Mouse (Mus musculus) embryonic facial prominence, embryonic 11.5 days (tissue): ENCODE data around the gene Ptdss2. TPM values are rescaled to one million over a fixed set of nuclear protein-coding genes. Genes with fewer than 3 reads are reported as not detected.

Experiments
- ATAC-seq: fragments of 200-750 bp; cut with Nextera tagmentation; replicated peaks from 2 replicates; pipeline ENCODE4 v1.8.0; 2017; ENCODE audit warnings: low read depth; ENCODE audit not compliant: insufficient number of reproducible peaks, low FRiP score, low TSS enrichment
- DNase-seq: peaks from one replicate; pipeline ENCODE4 v3.0.0-alpha.2; 2015; ENCODE audit warnings: low spot score
- H3K27ac ChIP-seq: fragments of 300-500 bp; sonication (generic); replicated peaks from 2 replicates; pipeline ENCODE4 v1.5.1; 2014; ENCODE audit warnings: mild to moderate bottlenecking, low read depth, low read length, control low read depth
- H3K27me3 ChIP-seq: fragments of 300-500 bp; sonication (generic); 2 replicates; pipeline ENCODE4 v1.6.1; 2014; ENCODE audit warnings: mild to moderate bottlenecking, low read length, moderate library complexity, mixed read lengths; ENCODE audit not compliant: control insufficient read depth, insufficient read depth
- H3K36me3 ChIP-seq: fragments of 300-500 bp; sonication (generic); replicated peaks from 2 replicates; pipeline ENCODE4 v1.6.1; 2014; ENCODE audit warnings: low read depth, mild to moderate bottlenecking, low read length, moderate library complexity, mixed read lengths; ENCODE audit not compliant: control insufficient read depth, insufficient read depth
- H3K4me1 ChIP-seq: fragments of 300-500 bp; sonication (generic); 2 replicates; pipeline ENCODE4 v1.6.1; 2014; ENCODE audit warnings: low read length, mixed read lengths; ENCODE audit not compliant: control insufficient read depth, insufficient read depth
- H3K4me2 ChIP-seq: fragments of 300-500 bp; sonication (generic); 2 replicates; pipeline ENCODE4 v1.6.1; 2014; ENCODE audit warnings: low read depth, mild to moderate bottlenecking, control low read depth, low read length, moderate library complexity
- H3K4me3 ChIP-seq: fragments of 300-500 bp; sonication (generic); 2 replicates; pipeline ENCODE4 v1.5.1; 2014; ENCODE audit warnings: low read depth, low read length, control low read depth
- H3K9ac ChIP-seq: fragments of 300-500 bp; sonication (generic); replicated peaks from 2 replicates; pipeline ENCODE4 v1.6.1; 2014; ENCODE audit warnings: mild to moderate bottlenecking, control low read depth, low read length
- H3K9me3 ChIP-seq: fragments of 300-500 bp; sonication (generic); replicated peaks from 2 replicates; pipeline ENCODE4 v1.6.1; 2016; ENCODE audit warnings: mild to moderate bottlenecking, low read length, inconsistent platforms, mixed read lengths; ENCODE audit not compliant: control insufficient read depth
- WGBS: fragments of 180-500 bp; shearing (Covaris S2); extraction: QIAGEN DNeasy Blood & Tissue Kit; methylation state at CpG from one replicate; pipeline ENCODE4 v1.1.7; 2014; 5-methylcytosine and 5-hydroxymethylcytosine counted together
- polyA plus RNA-seq: library from polyadenylated mRNA; unstranded; fragments of >200 nt; fragmentation: Nextera tagmentation; extraction: Ambion mirVana; gene quantifications from 2 replicates; pipeline ENCODE4 v1.2.1, GENCODE M21; 2014

Gene Ptdss2
- polyA plus RNA-seq = 67.3 and 69.6 TPM in 2 replicates

DNA sequence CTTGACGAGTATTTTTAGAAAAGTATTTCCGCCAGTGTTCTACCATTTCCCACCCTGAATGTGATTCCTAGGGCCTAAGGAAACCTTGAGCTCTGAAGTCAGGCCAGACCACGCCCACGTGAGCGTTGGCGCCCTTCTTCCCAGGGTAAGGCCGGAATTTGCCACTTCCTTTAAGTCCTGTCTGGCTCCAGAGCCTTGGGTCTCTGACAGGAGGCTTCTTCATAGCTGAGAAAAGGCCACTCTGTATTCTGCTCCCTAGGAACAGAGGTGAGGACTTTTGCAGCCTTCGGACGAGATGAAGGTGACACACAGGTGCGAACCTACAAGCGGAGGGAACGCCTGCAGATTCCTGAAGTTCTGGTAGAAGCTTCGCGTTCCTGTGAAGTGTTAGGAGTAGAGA lies at the start of gene Ptdss2:
TSS of gene Ptdss2 (plus strand) at position 138 of the 400 bp plus-strand sequence.
- Histone ChIP-seq H3K9me3 (no peaks in the 10 kb centered on the region), H3K27me3 (no peaks in the 10 kb centered on the region; the same call in 1 of the 2 replicates), H3K4me2 (peak within 1 kb of the TSS; percentile 60), H3K4me3 (peak within 1 kb of the TSS; percentile 50), H3K9ac (peak within 1 kb of the TSS; percentile 75), H3K27ac (peak within 1 kb of the TSS; percentile 67), H3K36me3 (no peaks in the 10 kb centered on the region), H3K4me1 (no peaks in the 10 kb centered on the region)
- 45% methylated on average over 14 of the region's 14 CpGs for WGBS
- ATAC-seq (no peak), DNase-seq (peak; percentile 22)

DNA sequence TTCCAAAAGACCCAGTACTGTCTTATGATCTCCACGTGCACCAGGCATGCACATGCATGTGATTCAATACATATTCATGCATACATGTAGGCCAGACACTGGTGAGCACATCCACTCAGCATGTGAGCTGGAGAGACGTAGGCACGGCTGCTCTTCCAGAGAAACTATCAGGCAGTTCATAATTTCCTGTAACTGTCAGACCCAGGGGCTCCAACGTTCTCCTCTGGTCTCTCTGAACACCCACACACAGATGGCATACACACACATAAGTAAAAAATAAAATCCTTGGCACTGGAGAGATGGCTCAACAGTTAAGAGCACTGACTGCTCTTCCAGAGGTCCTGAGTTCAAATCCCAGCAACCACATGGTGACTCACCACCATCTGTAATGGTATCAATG lies 48.4 kb upstream of the Ptdss2 start:
- H3K4me1 ChIP-seq = peaks cover 3% of the 10 kb centered on the region; the same call in 1 of the 2 replicates
- no peak overlapping the region for H3K27ac ChIP-seq
- no peak for ATAC-seq
- H3K9me3 ChIP-seq = no peaks in the 10 kb centered on the region
- H3K4me2 ChIP-seq = no peak overlapping the region
- no peak overlapping the region for H3K4me3 ChIP-seq
- H3K36me3 ChIP-seq = no peaks in the 10 kb centered on the region
- no peak overlapping the region for H3K9ac ChIP-seq
- no peak for DNase-seq
- 84% methylated on average over 4 of the region's 4 CpGs for WGBS
- H3K27me3 ChIP-seq = peaks cover 11% of the 10 kb centered on the region

DNA sequence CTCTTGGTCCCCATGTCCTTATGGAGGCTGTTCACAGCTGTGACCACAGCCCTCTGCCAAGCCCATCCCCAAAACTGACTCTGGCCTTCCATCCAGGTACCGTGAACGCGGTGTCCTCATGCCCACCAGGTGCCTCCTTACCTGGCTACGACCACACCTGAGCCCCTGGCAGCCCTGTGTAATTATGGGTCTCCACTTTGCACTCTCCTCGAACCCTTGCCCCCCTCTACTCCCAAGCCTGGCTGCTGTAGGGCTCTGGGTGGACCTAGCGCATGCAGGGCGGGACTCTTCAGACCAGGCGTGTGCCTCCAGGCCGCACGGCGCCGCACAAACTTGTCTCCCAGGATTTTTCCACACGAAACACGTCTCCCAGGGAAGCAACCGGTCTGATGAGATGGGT lies 44.3 kb upstream of the Ptdss2 start, which contains the start of gene Pkp3:
TSS of gene Pkp3 (plus strand) at position 378 of the 400 bp plus-strand sequence.
- 88% methylated on average over 15 of the region's 15 CpGs for WGBS
- no peak within 1 kb of the TSS for H3K4me3 ChIP-seq
- ATAC-seq = no peak
- H3K27me3 ChIP-seq = no peaks in the 10 kb centered on the region
- DNase-seq = no peak
- H3K27ac ChIP-seq = no peak within 1 kb of the TSS
- H3K4me2 ChIP-seq = no peak within 1 kb of the TSS
- no peak within 1 kb of the TSS for H3K9ac ChIP-seq
- no peaks in the 10 kb centered on the region for H3K9me3 ChIP-seq
- no peaks in the 10 kb centered on the region for H3K36me3 ChIP-seq
- H3K4me1 ChIP-seq = no peaks in the 10 kb centered on the region

DNA sequence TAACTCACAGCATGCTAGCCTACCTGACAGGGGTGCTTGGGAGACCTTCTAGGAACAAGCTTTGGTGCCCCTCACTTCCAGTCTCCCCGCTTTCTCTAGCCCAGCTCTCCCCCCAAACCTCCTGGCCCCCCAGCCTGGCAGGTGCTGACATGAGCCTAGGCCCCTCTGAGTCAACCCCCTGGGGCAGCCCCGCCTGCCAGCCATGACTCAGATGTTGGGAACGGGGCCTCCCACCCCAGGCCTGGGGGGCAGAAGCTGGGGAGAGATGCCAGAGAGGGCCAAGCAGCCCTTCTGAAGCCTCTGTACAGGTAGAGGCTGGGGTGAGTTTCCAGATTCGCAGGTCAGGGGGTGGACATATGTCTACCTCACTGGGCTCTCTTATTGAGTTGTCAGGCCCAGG lies 43.3 kb upstream of the Ptdss2 start:
- WGBS = 72% methylated on average over 4 of the region's 4 CpGs
- no peak overlapping the region for H3K4me3 ChIP-seq
- H3K36me3 ChIP-seq = no peaks in the 10 kb centered on the region
- H3K4me2 ChIP-seq = no peak overlapping the region
- H3K9me3 ChIP-seq = no peaks in the 10 kb centered on the region
- H3K27ac ChIP-seq = no peak overlapping the region
- DNase-seq (no peak), ATAC-seq (no peak)
- no peak overlapping the region for H3K9ac ChIP-seq
- H3K27me3 ChIP-seq = no peaks in the 10 kb centered on the region
- no peaks in the 10 kb centered on the region for H3K4me1 ChIP-seq

DNA sequence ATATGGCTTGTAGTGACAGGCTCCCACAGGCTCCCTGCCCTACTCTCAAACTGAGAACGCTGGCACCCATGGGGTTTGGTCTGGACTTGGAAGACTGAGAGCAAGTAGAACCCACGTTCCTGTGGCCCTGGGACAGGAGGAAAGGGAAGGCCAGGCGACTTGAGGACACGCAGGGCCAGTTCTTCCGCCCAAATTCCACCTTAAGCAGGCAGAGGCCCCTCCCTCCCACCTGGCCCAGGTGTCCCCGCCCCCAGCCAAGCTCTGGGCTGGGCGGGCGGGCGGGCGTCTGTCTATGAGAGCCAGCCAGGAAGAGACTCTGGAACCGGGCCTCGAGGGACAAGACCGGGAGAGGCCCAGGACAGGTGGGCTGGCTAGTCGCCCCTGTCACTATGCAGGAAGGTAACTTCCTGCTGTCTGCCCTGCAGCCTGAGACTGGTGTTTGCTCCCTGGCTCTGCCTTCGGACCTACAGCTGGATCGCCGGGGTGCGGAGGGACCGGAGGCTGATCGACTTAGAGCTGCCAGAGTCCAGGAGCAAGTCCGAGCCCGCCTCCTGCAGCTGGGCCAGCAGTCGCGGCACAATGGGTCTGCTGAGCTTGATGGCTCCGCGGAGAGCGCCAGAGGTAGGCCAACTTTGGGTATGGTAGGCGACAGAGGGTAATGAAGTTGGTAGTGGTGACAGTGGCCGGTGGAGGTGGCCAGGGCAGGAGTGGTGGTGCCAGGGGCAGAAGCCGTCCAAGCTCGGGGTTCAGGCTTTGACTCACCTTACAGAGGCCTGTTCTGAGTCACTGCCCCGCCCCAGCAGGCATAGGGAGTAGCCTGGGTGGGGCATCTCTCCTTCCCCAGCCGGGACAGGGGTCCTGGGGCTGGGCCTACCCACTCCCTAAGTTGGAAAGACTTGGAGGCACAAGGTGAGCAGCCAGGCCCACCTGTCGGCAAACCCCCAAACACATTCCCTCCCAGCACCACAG lies 42.4 kb upstream of the Ptdss2 start:
- no peak for ATAC-seq
- no peaks in the 10 kb centered on the region for H3K27me3 ChIP-seq
- peak overlapping the region; percentile 41 for H3K9ac ChIP-seq
- no peaks in the 10 kb centered on the region for H3K9me3 ChIP-seq
- peak overlapping the region; percentile 10; the same call in 1 of the 2 replicates for H3K4me3 ChIP-seq
- H3K4me1 ChIP-seq = no peaks in the 10 kb centered on the region
- 18% methylated on average over 34 of the region's 34 CpGs for WGBS
- no peaks in the 10 kb centered on the region for H3K36me3 ChIP-seq
- DNase-seq = no peak
- H3K27ac ChIP-seq = no peak overlapping the region
- H3K4me2 ChIP-seq = peak overlapping the region; percentile 16

DNA sequence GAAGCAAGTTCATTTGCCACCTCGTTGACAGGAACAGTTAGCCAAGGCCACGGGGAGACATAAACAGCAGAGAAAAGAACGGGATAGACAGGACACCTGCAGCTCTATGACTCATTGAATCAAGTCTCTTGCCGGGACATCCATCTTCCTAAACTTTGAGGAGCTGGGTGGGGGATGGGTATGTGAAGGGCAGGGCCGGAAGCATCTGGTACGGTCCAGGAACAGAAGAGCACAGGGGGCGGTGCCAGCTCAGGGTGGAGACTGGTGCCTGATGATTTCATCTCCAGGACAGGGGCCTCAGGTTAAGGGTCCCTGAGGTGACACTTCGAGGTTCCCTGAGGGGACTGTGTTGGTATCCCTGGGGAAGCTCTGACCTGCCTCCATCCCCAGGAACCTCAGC lies 34.3 kb upstream of the Ptdss2 start:
- DNase-seq (no peak), ATAC-seq (no peak)
- H3K9ac ChIP-seq = no peak overlapping the region
- WGBS = 36% methylated on average over 8 of the region's 8 CpGs
- peaks cover 11% of the 10 kb centered on the region for H3K27me3 ChIP-seq
- no peaks in the 10 kb centered on the region; the same call in 1 of the 2 replicates for H3K4me1 ChIP-seq
- no peak overlapping the region; the same call in 1 of the 2 replicates for H3K4me3 ChIP-seq
- no peaks in the 10 kb centered on the region for H3K9me3 ChIP-seq
- H3K27ac ChIP-seq = no peak overlapping the region
- no peaks in the 10 kb centered on the region for H3K36me3 ChIP-seq
- H3K4me2 ChIP-seq = no peak overlapping the region

DNA sequence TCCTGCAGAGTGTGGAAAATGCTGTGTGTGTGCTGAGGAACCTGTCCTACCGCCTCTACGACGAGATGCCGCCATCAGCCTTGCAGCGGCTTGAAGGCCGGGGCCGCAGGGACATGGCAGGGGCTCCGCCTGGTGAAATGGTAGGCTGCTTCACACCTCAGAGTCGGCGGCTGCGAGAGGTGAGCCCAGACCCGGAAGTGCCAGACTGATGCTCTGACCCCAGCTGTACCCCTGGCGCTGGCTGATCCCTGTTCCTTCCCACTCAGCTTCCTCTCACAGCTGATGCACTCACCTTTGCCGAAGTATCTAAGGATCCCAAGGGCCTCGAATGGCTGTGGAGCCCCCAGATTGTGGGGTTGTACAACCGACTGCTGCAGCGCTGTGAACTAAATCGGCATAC lies 33.7 kb upstream of the Ptdss2 start:
- H3K9ac ChIP-seq = peak overlapping the region; percentile 41; the same call in 1 of the 2 replicates
- peaks cover 11% of the 10 kb centered on the region for H3K27me3 ChIP-seq
- no peak overlapping the region for H3K4me3 ChIP-seq
- no peaks in the 10 kb centered on the region; the same call in 1 of the 2 replicates for H3K4me1 ChIP-seq
- H3K4me2 ChIP-seq = peak overlapping the region; percentile 16; the same call in 1 of the 2 replicates
- H3K36me3 ChIP-seq = no peaks in the 10 kb centered on the region
- no peak overlapping the region for H3K27ac ChIP-seq
- no peak for ATAC-seq
- no peaks in the 10 kb centered on the region for H3K9me3 ChIP-seq
- 23% methylated on average over 18 of the region's 18 CpGs for WGBS
- no peak for DNase-seq

DNA sequence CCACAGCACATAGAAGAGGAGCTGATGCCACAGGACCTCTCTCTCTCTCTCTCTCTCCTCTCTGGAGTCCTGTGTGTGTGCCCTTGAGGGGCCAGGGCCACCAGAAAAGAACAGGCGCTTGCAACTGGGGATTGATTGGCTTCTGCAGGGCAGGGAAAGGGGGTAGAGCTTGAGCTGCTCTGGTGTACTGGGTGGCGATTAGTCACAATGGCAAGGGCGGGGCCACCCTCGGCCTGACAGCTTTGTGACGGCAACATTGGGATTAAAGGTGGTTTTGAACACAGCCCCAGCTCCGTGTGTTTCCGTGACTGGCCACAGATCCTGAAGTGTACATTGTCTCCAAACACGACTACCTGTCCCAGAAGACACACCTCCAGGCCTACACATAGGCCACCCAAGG lies 32.0 kb upstream of the Ptdss2 start:
- DNase-seq (no peak), ATAC-seq (no peak)
- H3K36me3 ChIP-seq = no peaks in the 10 kb centered on the region
- 76% methylated on average over 8 of the region's 8 CpGs for WGBS
- no peaks in the 10 kb centered on the region for H3K9me3 ChIP-seq
- H3K27ac ChIP-seq = no peak overlapping the region
- H3K9ac ChIP-seq = no peak overlapping the region
- peaks cover 11% of the 10 kb centered on the region for H3K27me3 ChIP-seq
- no peaks in the 10 kb centered on the region; the same call in 1 of the 2 replicates for H3K4me1 ChIP-seq
- H3K4me3 ChIP-seq = no peak overlapping the region
- no peak overlapping the region for H3K4me2 ChIP-seq
